Mouse (Mus musculus) lung, adult 2 months (tissue): Measurements from ENCODE around the gene Pigw.

ENCODE experiments used
- CTCF ChIP-seq: fragments of 200-500 bp; IDR thresholded peaks from 2 replicates; pipeline ENCODE4 v1.5.1; 2011; ENCODE audit warnings: mild to moderate bottlenecking, low read length, control low read depth; ENCODE audit not compliant: insufficient read depth
- POLR2A ChIP-seq: fragments of 200-500 bp; IDR thresholded peaks from 2 replicates; pipeline ENCODE4 v1.6.1; 2011; ENCODE audit warnings: low read depth, mild to moderate bottlenecking, control low read depth, low read length, borderline replicate concordance; ENCODE audit errors: extremely low read depth

- TF ChIP-seq POLR2A (no peak), CTCF (no peak)
Measured at GRCm38 (mm10) chr11:84886236-84886635, 6.2 kb upstream of the Pigw start.
